Mouse (Mus musculus) forebrain, postnatal 0 days (tissue): ENCODE measurements around the gene Gm20671. TPM values are rescaled to one million over a fixed set of nuclear protein-coding genes. Genes with fewer than 3 reads are reported as not detected.
A peak's percentile ranks its signal among the peaks of the same experiment; 100 is the strongest.
"Not testable (repeated sequence)": the region's sequence is repeated elsewhere in the genome, so short reads cannot be mapped to it uniquely, and the experiment has no call there.

Experiments
- ATAC-seq: fragments of 200-750 bp; cut with Nextera tagmentation; 2 replicates; pipeline ENCODE4 v1.8.0; 2017; ENCODE audit warnings: mild to moderate bottlenecking, moderate library complexity
- DNase-seq: peaks from one replicate; pipeline ENCODE4 v3.0.0-alpha.2; 2015
- H3K27ac ChIP-seq: fragments of 300-500 bp; sonication (generic); 2 replicates; pipeline ENCODE4 v1.5.1; 2014; ENCODE audit warnings: low read depth, mild to moderate bottlenecking, antibody characterized with exemption, low read length, moderate library complexity, mixed read lengths
- H3K27me3 ChIP-seq: fragments of 300-500 bp; sonication (generic); 2 replicates; pipeline ENCODE4 v1.6.1; 2014; ENCODE audit warnings: mild to moderate bottlenecking, low read length, mixed read lengths; ENCODE audit not compliant: insufficient read depth
- H3K36me3 ChIP-seq: fragments of 300-500 bp; sonication (generic); 2 replicates; pipeline ENCODE4 v1.6.1; 2014; ENCODE audit warnings: mild to moderate bottlenecking, moderate library complexity; ENCODE audit not compliant: insufficient read depth
- H3K4me1 ChIP-seq: fragments of 300-500 bp; sonication (generic); 2 replicates; pipeline ENCODE4 v1.6.1; 2014; ENCODE audit warnings: antibody characterized with exemption; ENCODE audit not compliant: insufficient read depth
- H3K4me2 ChIP-seq: fragments of 300-500 bp; sonication (generic); 2 replicates; pipeline ENCODE4 v1.6.1; 2014; ENCODE audit warnings: low read depth, mild to moderate bottlenecking, moderate library complexity
- H3K4me3 ChIP-seq: fragments of 300-500 bp; sonication (generic); 2 replicates; pipeline ENCODE4 v1.5.1; 2014; ENCODE audit warnings: low read depth, low read length, mixed read lengths
- H3K9ac ChIP-seq: fragments of 300-500 bp; sonication (generic); 2 replicates; pipeline ENCODE4 v1.6.1; 2014; ENCODE audit warnings: mild to moderate bottlenecking
- H3K9me3 ChIP-seq: fragments of 300-500 bp; sonication (generic); 2 replicates; pipeline ENCODE4 v1.6.1; 2016; ENCODE audit warnings: low read length
- CTCF ChIP-seq: sonication (generic); IDR thresholded peaks from 2 replicates; pipeline ENCODE4 v1.5.1; 2016; ENCODE audit warnings: antibody characterized with exemption, control low read depth, low read depth
- WGBS: fragments of 180-500 bp; shearing (Covaris S2); extraction: QIAGEN DNeasy Blood & Tissue Kit; methylation state at CpG from one replicate; pipeline ENCODE4 v1.1.7; 2014; 5-methylcytosine and 5-hydroxymethylcytosine counted together
- polyA plus RNA-seq: library from polyadenylated mRNA; unstranded; fragments of >200 nt; fragmentation: Nextera tagmentation; extraction: Ambion mirVana; gene quantifications from 2 replicates; pipeline ENCODE4 v1.2.1, GENCODE M21; 2015
- total RNA-seq: library from RNA; depleted of rRNA; stranded (reverse); fragments of >200 nt; gene quantifications from 2 replicates; pipeline ENCODE4 v1.2.3, GENCODE M21; 2014

Gene Gm20671
- total and polyA plus RNA-seq, 2 experiments from 2014 or later: 3.0 TPM; not detected in 1

GRCm38 (mm10) chr5:32840029-32840428, 13.1 kb upstream of the Gm20671 start:
- H3K4me3 ChIP-seq: no peak overlapping the region
- H3K9me3 ChIP-seq: no peaks in the 10 kb centered on the region
- H3K4me2 ChIP-seq: no peak overlapping the region
- 95% methylated on average over 2 of the region's 2 CpGs for WGBS
- no peaks in the 10 kb centered on the region for H3K4me1 ChIP-seq
- ATAC-seq (no peak), DNase-seq (no peak)
- peaks cover 63% of the 10 kb centered on the region for H3K36me3 ChIP-seq
- H3K27me3 ChIP-seq: no peaks in the 10 kb centered on the region
- no peak overlapping the region for H3K9ac ChIP-seq
- no peak for TF ChIP-seq CTCF
- no peak overlapping the region for H3K27ac ChIP-seq

GRCm38 (mm10) chr5:32836976-32837375, 10.1 kb upstream of the Gm20671 start:
- WGBS: 80% methylated on average over 5 of the region's 5 CpGs

GRCm38 (mm10) chr5:32834497-32834896, 7.6 kb upstream of the Gm20671 start:
- no peak for DNase-seq
- H3K27ac ChIP-seq: no peak overlapping the region
- no peak overlapping the region for H3K4me3 ChIP-seq
- H3K9ac ChIP-seq: no peak overlapping the region
- H3K9me3 ChIP-seq: no peaks in the 10 kb centered on the region
- TF ChIP-seq CTCF: no peak
- ATAC-seq: no peak
- peaks cover 53% of the 10 kb centered on the region for H3K36me3 ChIP-seq
- no peaks in the 10 kb centered on the region for H3K4me1 ChIP-seq
- H3K4me2 ChIP-seq: no peak overlapping the region
- no peaks in the 10 kb centered on the region for H3K27me3 ChIP-seq
- 100% methylated on average over 1 of the region's 1 CpGs for WGBS

More at GRCm38 (mm10) chr5:32836976-32837375, 10.1 kb upstream of the Gm20671 start:
- no peak overlapping the region for H3K4me2 ChIP-seq
- ATAC-seq (no peak), DNase-seq (no peak)
- H3K9ac ChIP-seq: no peak overlapping the region
- H3K27ac ChIP-seq: no peak overlapping the region
- no peak for TF ChIP-seq CTCF
- peaks cover 52% of the 10 kb centered on the region for H3K36me3 ChIP-seq
- no peak overlapping the region for H3K4me3 ChIP-seq
- H3K4me1 ChIP-seq: no peaks in the 10 kb centered on the region
- H3K27me3 ChIP-seq: no peaks in the 10 kb centered on the region
- no peaks in the 10 kb centered on the region for H3K9me3 ChIP-seq

GRCm38 (mm10) chr5:32830054-32830453, 3.1 kb upstream of the Gm20671 start:
- WGBS: 89% methylated on average over 2 of the region's 2 CpGs
- no peaks in the 10 kb centered on the region for H3K9me3 ChIP-seq
- peaks cover 59% of the 10 kb centered on the region for H3K36me3 ChIP-seq
- no peak overlapping the region for H3K4me3 ChIP-seq
- H3K27me3 ChIP-seq: no peaks in the 10 kb centered on the region
- no peak overlapping the region for H3K27ac ChIP-seq
- H3K9ac ChIP-seq: no peak overlapping the region
- DNase-seq: no peak
- H3K4me1 ChIP-seq: no peaks in the 10 kb centered on the region
- ATAC-seq: no peak
- H3K4me2 ChIP-seq: no peak overlapping the region
- no peak for TF ChIP-seq CTCF

GRCm38 (mm10) chr5:32828766-32829165, 1.9 kb upstream of the Gm20671 start:
- not testable (repeated sequence) for DNase-seq, H3K4me3 ChIP-seq, H3K9me3 ChIP-seq, H3K27me3 ChIP-seq, H3K4me1 ChIP-seq, H3K9ac ChIP-seq, H3K27ac ChIP-seq, ATAC-seq, H3K4me2 ChIP-seq
- H3K36me3 ChIP-seq: peaks cover 55% of the 10 kb centered on the region
- WGBS: 66% methylated on average over 1 of the region's 1 CpGs

GRCm38 (mm10) chr5:32820471-32820870, 6.4 kb downstream of the Gm20671 start:
- ATAC-seq: no peak
- H3K4me3 ChIP-seq: no peak overlapping the region
- no peaks in the 10 kb centered on the region for H3K4me1 ChIP-seq
- no peak for TF ChIP-seq CTCF
- no peak overlapping the region for H3K27ac ChIP-seq
- H3K9me3 ChIP-seq: no peaks in the 10 kb centered on the region
- DNase-seq: no peak
- no peak overlapping the region for H3K9ac ChIP-seq
- H3K27me3 ChIP-seq: no peaks in the 10 kb centered on the region
- no peak overlapping the region for H3K4me2 ChIP-seq
- WGBS: 91% methylated on average over 8 of the region's 8 CpGs
- peaks cover 48% of the 10 kb centered on the region for H3K36me3 ChIP-seq

- WGBS: 97% methylated on average over 4 of the region's 4 CpGs
- H3K27ac ChIP-seq: no peak overlapping the region
- H3K9me3 ChIP-seq: no peaks in the 10 kb centered on the region
- TF ChIP-seq CTCF: no peak
- no peaks in the 10 kb centered on the region for H3K27me3 ChIP-seq
- peaks cover 44% of the 10 kb centered on the region for H3K36me3 ChIP-seq
- H3K4me3 ChIP-seq: no peak overlapping the region
- H3K4me1 ChIP-seq: no peaks in the 10 kb centered on the region
- no peak for ATAC-seq
- no peak for DNase-seq
- no peak overlapping the region for H3K4me2 ChIP-seq
- H3K9ac ChIP-seq: no peak overlapping the region
Observed at GRCm38 (mm10) chr5:32815396-32815795, 11.5 kb downstream of the Gm20671 start.

- not testable (repeated sequence) for DNase-seq, H3K4me3 ChIP-seq, H3K9ac ChIP-seq, H3K27me3 ChIP-seq, H3K4me2 ChIP-seq, H3K9me3 ChIP-seq, H3K4me1 ChIP-seq, H3K36me3 ChIP-seq, ATAC-seq
- 81% methylated on average over 1 of the region's 1 CpGs for WGBS
- H3K27ac ChIP-seq: peak overlapping the region; percentile 69; the same call in 1 of the 2 replicates
Observed at GRCm38 (mm10) chr5:32786454-32786853, 40.5 kb downstream of the Gm20671 start.
